ENCODE assay signal across 26 mouse cellular contexts in genomic region chr17:56116193-56116592, GRCm38 (mm10). TPM values are rescaled to one million over a fixed set of nuclear protein-coding genes. Genes with fewer than 3 reads are reported as not detected.
DNase-seq lines count a peak whose midpoint lies in the region; ATAC-seq and TF ChIP-seq lines count a peak whose summit lies in the region.
"Had no signal": no experiment of that assay in that cellular context is flagged by ENCODE, and none has a peak within 500 bp of the region (broad histone marks: within the 10 kb centered on the region; RNA-seq: fewer than 3 reads in every experiment).

No protein-coding gene starts in this region.

- DNase-seq in adrenal gland, adult (ENCODE audit: inconsistent age in 2 of 2, low spot score in 1 of 2) = peak; percentile 86 to 89
- DNase-seq in adrenal gland, postnatal 4 days (ENCODE audit: low spot score in 2 of 2) = no peak
- no peak for DNase-seq in heart, adult 2 months
- DNase-seq in heart, postnatal 4 days = no peak
- peak; percentile 50 for DNase-seq in liver, postnatal 0 days
- DNase-seq: B cell, adult 2 months; cerebellum, adult 11 months; cerebellum, adult 8-10 months; cerebellum, postnatal 14 days; embryo, embryonic 11 days; heart, postnatal 36 days had no signal

- ATAC-seq in liver, postnatal 0 days = peak; percentile 8; the same call in 1 of the 2 replicates
- ATAC-seq in liver, embryonic 12.5 days = no peak
- ATAC-seq in monocyte, adult 5-6 weeks (replicated peaks; ENCODE audit: insufficient number of reproducible peaks, low FRiP score, low TSS enrichment, poor library complexity, severe bottlenecking) = no peak
- ATAC-seq: CD4-positive, CD25-positive, alpha-beta regulatory T cell, adult 4 months; forebrain, embryonic 14.5 days; hindbrain, embryonic 16.5 days; inflammation-experienced regulatory T-cells, adult 6 months had no signal

- H3K9me3 ChIP-seq in liver, postnatal 0 days (ENCODE audit: low read length) = no peaks in the 10 kb centered on the region
- no peaks in the 10 kb centered on the region for H3K9me3 ChIP-seq in liver, embryonic 12.5 days (replicated peaks)
- H3K9me3 ChIP-seq: embryonic facial prominence, embryonic 15.5 days; forebrain, embryonic 10.5 days; G1E; heart, embryonic 13.5 days; hindbrain, embryonic 12.5 days had no signal

- no peak for TF ChIP-seq EP300 in heart, adult 2 months (IDR thresholded peaks at IDR 0.05; ENCODE audit: insufficient read depth, low read depth, low read length)
- no peak for TF ChIP-seq EP300 in liver, postnatal 0 days (IDR thresholded peaks at IDR 0.05; ENCODE audit: low read depth)

- no peaks in the 10 kb centered on the region for H3K36me3 ChIP-seq in heart, adult 2 months (ENCODE audit: control insufficient read depth, insufficient read depth, low read length)
- no peaks in the 10 kb centered on the region; the same call in 1 of the 2 replicates for H3K36me3 ChIP-seq in liver, postnatal 0 days (replicated peaks; ENCODE audit: insufficient read depth, low read length)
- H3K36me3 ChIP-seq in liver, embryonic 12.5 days = no peaks in the 10 kb centered on the region
- H3K36me3 ChIP-seq: embryonic facial prominence, embryonic 15.5 days; heart, embryonic 13.5 days; hindbrain, embryonic 12.5 days had no signal

- H3K4me3 ChIP-seq in heart, adult 2 months = peak overlapping the region; percentile 46
- peak overlapping the region; percentile 34 for H3K4me3 ChIP-seq in liver, postnatal 0 days (ENCODE audit: low read depth, low read length)
- H3K4me3 ChIP-seq in liver, embryonic 12.5 days = no peak overlapping the region
- peak overlapping the region; percentile 78 for H3K4me3 ChIP-seq in brown adipose tissue, adult 24 weeks (ENCODE audit: insufficient read depth, low read depth, low read length)
- H3K4me3 ChIP-seq: embryonic facial prominence, embryonic 15.5 days; erythroblast, embryonic 14.5 days; forebrain, embryonic 10.5 days; heart, embryonic 13.5 days; hindbrain, embryonic 12.5 days had no signal

- no peak for TF ChIP-seq CTCF in heart, adult 2 months (IDR thresholded peaks at IDR 0.05)
- no peak for TF ChIP-seq CTCF in liver, postnatal 0 days (IDR thresholded peaks at IDR 0.05; ENCODE audit: low read depth)

- WGBS in heart, adult 2 months = 56% methylated on average over 10 of the region's 10 CpGs
- 56% methylated on average over 10 of the region's 10 CpGs for WGBS in liver, postnatal 0 days (ENCODE audit: insufficient replicate concordance)
- 58% methylated on average over 10 of the region's 10 CpGs for WGBS in liver, embryonic 12.5 days (ENCODE audit: insufficient replicate concordance)

- H3K4me2 ChIP-seq in liver, postnatal 0 days (ENCODE audit: low read depth, low read length) = peak overlapping the region; percentile 68
- no peak overlapping the region for H3K4me2 ChIP-seq in liver, embryonic 12.5 days
- H3K4me2 ChIP-seq: embryonic facial prominence, embryonic 15.5 days; heart, embryonic 13.5 days; hindbrain, embryonic 12.5 days had no signal

- intact Hi-C loops in heart, adult 2 months (cut with DNase I) = no loop called here

- peak overlapping the region; percentile 89 for H3K27ac ChIP-seq in heart, adult 2 months
- H3K27ac ChIP-seq in liver, postnatal 0 days (ENCODE audit: low read depth) = peak overlapping the region; percentile 89
- H3K27ac ChIP-seq in liver, embryonic 12.5 days = no peak overlapping the region
- peak overlapping the region; percentile 96 for H3K27ac ChIP-seq in brown adipose tissue, adult 24 weeks (replicated peaks; ENCODE audit: low read depth, low read length)
- H3K27ac ChIP-seq: embryonic facial prominence, embryonic 15.5 days; forebrain, embryonic 10.5 days; heart, embryonic 13.5 days; hindbrain, embryonic 12.5 days had no signal

- no peaks in the 10 kb centered on the region for H3K27me3 ChIP-seq in heart, adult 2 months (ENCODE audit: control insufficient read depth, insufficient read depth, low read length)
- peaks cover 9% of the 10 kb centered on the region; the same call in 1 of the 2 replicates for H3K27me3 ChIP-seq in liver, postnatal 0 days (ENCODE audit: insufficient read depth, low read length)
- H3K27me3 ChIP-seq in liver, embryonic 12.5 days (replicated peaks) = peaks cover 66% of the 10 kb centered on the region

- H3K4me1 ChIP-seq in heart, adult 2 months (ENCODE audit: control insufficient read depth, insufficient read depth, low read length) = peaks cover 1% of the 10 kb centered on the region; the same call in 1 of the 2 replicates
- peaks cover 26% of the 10 kb centered on the region for H3K4me1 ChIP-seq in liver, postnatal 0 days (ENCODE audit: insufficient read depth)
- H3K4me1 ChIP-seq in liver, embryonic 12.5 days = peaks cover 21% of the 10 kb centered on the region
- H3K4me1 ChIP-seq in brown adipose tissue, adult 24 weeks (ENCODE audit: control insufficient read depth, insufficient read depth, insufficient read length, low read length) = 0 out of 2 replicates have a peak, but pooled peaks cover 4% of the 10 kb centered on the region

- H3K9ac ChIP-seq in heart, adult 2 months (ENCODE audit: low read depth, low read length) = peak overlapping the region; percentile 50
- H3K9ac ChIP-seq in liver, postnatal 0 days (replicated peaks) = peak overlapping the region; percentile 55
- H3K9ac ChIP-seq in liver, embryonic 12.5 days = no peak overlapping the region
- H3K9ac ChIP-seq: embryonic facial prominence, embryonic 15.5 days; heart, embryonic 13.5 days; hindbrain, embryonic 12.5 days had no signal

- H3K79me2 ChIP-seq in heart, adult 2 months (replicated peaks; ENCODE audit: control insufficient read depth, insufficient read depth, low read length) = no peaks in the 10 kb centered on the region

- no peak for TF ChIP-seq POLR2A in heart, adult 2 months (IDR thresholded peaks at IDR 0.05; ENCODE audit: insufficient read depth, low read depth, low read length)

RNA-seq across cellular contexts. Expression of gene Plin5, which starts 1.2 kb away (rescaled TPM):
- 10 to 100 TPM; 23.1 to 30.6 TPM for total RNA-seq in adrenal gland, postnatal 4 days (2021)
- 100 to 1,000 TPM; 159 to 160 TPM for total RNA-seq in heart, adult 2 months (2021)
- 112 and 170 TPM in 2 replicates for polyA plus RNA-seq in heart, adult 2 months (2012; rRNA removed)
- 10 to 100 TPM; 61.6 to 67.6 TPM for total RNA-seq in heart, postnatal 4 days (2021)
- polyA plus RNA-seq in liver, postnatal 0 days (2015; fragmentation: Nextera tagmentation; extraction: Ambion mirVana) = 57.3 and 58.4 TPM in 2 replicates
- 0.25 and 0.38 TPM in 2 replicates for polyA plus RNA-seq in liver, embryonic 12.5 days (2016; fragmentation: Nextera tagmentation; extraction: Ambion mirVana)
- polyA plus RNA-seq in brown adipose tissue, adult 24 weeks (2012; ENCODE audit: insufficient read depth, insufficient read length, missing spikeins) = 138 and 171 TPM in 2 replicates
- total RNA-seq in monocyte, adult 5-6 weeks (2017) = not detected in 3 replicates
- total RNA-seq: common myeloid progenitor, adult 5-6 weeks; G1E had no signal
- polyA plus RNA-seq: CD4-positive, CD25-positive, alpha-beta regulatory T cell, adult 4 months; erythroblast, embryonic 14.5 days; G1E had no signal

RNA-seq across cellular contexts. Expression of gene Lrg1, which starts 5.6 kb away (rescaled TPM):
- 10 to 100 TPM in 1 of 2 experiments, 1 to 10 TPM in 1; 5.5 to 10.1 TPM for total RNA-seq in adrenal gland, postnatal 4 days (2021)
- 10 to 100 TPM; 57.0 to 74.6 TPM for total RNA-seq in heart, adult 2 months (2021)
- 38.2 and 77.7 TPM in 2 replicates for polyA plus RNA-seq in heart, adult 2 months (2012; rRNA removed)
- 1 to 10 TPM; 5.2 TPM for total RNA-seq in heart, postnatal 4 days (2021)
- polyA plus RNA-seq in liver, postnatal 0 days (2015; fragmentation: Nextera tagmentation; extraction: Ambion mirVana) = 256 and 269 TPM in 2 replicates
- 0.27 and 0.48 TPM in 2 replicates for polyA plus RNA-seq in liver, embryonic 12.5 days (2016; fragmentation: Nextera tagmentation; extraction: Ambion mirVana)
- polyA plus RNA-seq in brown adipose tissue, adult 24 weeks (2012; ENCODE audit: insufficient read depth, insufficient read length, missing spikeins) = 61.5 and 101 TPM in 2 replicates
- not detected in 3 replicates for total RNA-seq in monocyte, adult 5-6 weeks (2017)
- total RNA-seq: G1E had no signal
- polyA plus RNA-seq: CD4-positive, CD25-positive, alpha-beta regulatory T cell, adult 4 months; embryonic facial prominence, embryonic 11.5 days; forebrain, embryonic 10.5 days; forebrain, embryonic 14.5 days; G1E; heart, embryonic 13.5 days; inflammation-experienced regulatory T-cells, adult 6 months had no signal

RNA-seq across cellular contexts. Expression of gene Plin4, which starts 6.6 kb away (rescaled TPM):
- 10 to 100 TPM; 29.9 to 37.0 TPM for total RNA-seq in adrenal gland, postnatal 4 days (2021)
- total RNA-seq in heart, adult 2 months (2021) = 100 to 1,000 TPM; 151 to 170 TPM
- polyA plus RNA-seq in heart, adult 2 months (2012; rRNA removed) = 114 and 167 TPM in 2 replicates
- total RNA-seq in heart, postnatal 4 days (2021) = 10 to 100 TPM; 71.5 to 79.8 TPM
- polyA plus RNA-seq in liver, postnatal 0 days (2015; fragmentation: Nextera tagmentation; extraction: Ambion mirVana) = 0.12 and 0.24 TPM in 2 replicates
- 0.05 and 0.06 TPM in 2 replicates for polyA plus RNA-seq in liver, embryonic 12.5 days (2016; fragmentation: Nextera tagmentation; extraction: Ambion mirVana)
- polyA plus RNA-seq in brown adipose tissue, adult 24 weeks (2012; ENCODE audit: insufficient read depth, insufficient read length, missing spikeins) = 195 and 205 TPM in 2 replicates
- not detected in 3 replicates for total RNA-seq in monocyte, adult 5-6 weeks (2017)
- total RNA-seq: common myeloid progenitor, adult 5-6 weeks had no signal
- polyA plus RNA-seq: CD4-positive, CD25-positive, alpha-beta regulatory T cell, adult 4 months; embryonic facial prominence, embryonic 11.5 days; erythroblast, embryonic 14.5 days; G1E had no signal

RNA-seq across cellular contexts. Expression of gene Sema6b, which starts 23.9 kb away (rescaled TPM):
- 10 to 100 TPM in 1 of 2 experiments, 1 to 10 TPM in 1; 9.6 to 12.2 TPM for total RNA-seq in adrenal gland, postnatal 4 days (2021)
- total RNA-seq in heart, adult 2 months (2021) = 10 to 100 TPM in 1 of 2 experiments, 1 to 10 TPM in 1; 8.9 to 12.6 TPM
- polyA plus RNA-seq in heart, adult 2 months (2012; rRNA removed) = 5.3 and 8.6 TPM in 2 replicates
- total RNA-seq in heart, postnatal 4 days (2021) = 1 to 10 TPM; 6.3 to 7.2 TPM
- 0.56 and 0.62 TPM in 2 replicates for polyA plus RNA-seq in liver, postnatal 0 days (2015; fragmentation: Nextera tagmentation; extraction: Ambion mirVana)
- 1.5 and 1.7 TPM in 2 replicates for polyA plus RNA-seq in liver, embryonic 12.5 days (2016; fragmentation: Nextera tagmentation; extraction: Ambion mirVana)
- polyA plus RNA-seq in brown adipose tissue, adult 24 weeks (2012; ENCODE audit: insufficient read depth, insufficient read length, missing spikeins) = 1.9 and 5.0 TPM in 2 replicates
- 0.53 to 1.2 TPM (median 0.87 TPM) in 3 replicates for total RNA-seq in monocyte, adult 5-6 weeks (2017)
- polyA plus RNA-seq: CD4-positive, CD25-positive, alpha-beta regulatory T cell, adult 4 months had no signal

RNA-seq across cellular contexts. Expression of gene Hdgfl2, which starts 36.8 kb away (rescaled TPM):
- total RNA-seq in adrenal gland, postnatal 4 days (2021) = 10 to 100 TPM; 73.1 to 85.1 TPM
- total RNA-seq in heart, adult 2 months (2021) = 10 to 100 TPM; 32.5 to 35.0 TPM
- 30.2 and 31.5 TPM in 2 replicates for polyA plus RNA-seq in heart, adult 2 months (2012; rRNA removed)
- 10 to 100 TPM; 52.8 to 55.9 TPM for total RNA-seq in heart, postnatal 4 days (2021)
- 24.8 and 27.7 TPM in 2 replicates for polyA plus RNA-seq in liver, postnatal 0 days (2015; fragmentation: Nextera tagmentation; extraction: Ambion mirVana)
- polyA plus RNA-seq in liver, embryonic 12.5 days (2016; fragmentation: Nextera tagmentation; extraction: Ambion mirVana) = 86.7 and 89.4 TPM in 2 replicates
- 17.6 and 19.3 TPM in 2 replicates for polyA plus RNA-seq in brown adipose tissue, adult 24 weeks (2012; ENCODE audit: insufficient read depth, insufficient read length, missing spikeins)
- total RNA-seq in monocyte, adult 5-6 weeks (2017) = 61.2 to 151 TPM (median 112 TPM) in 3 replicates

Comparison
In these comparisons a context has a peak if more than half of its experiments do, and no peak if none do; other contexts are left out.
1. DNase-seq: peak in adrenal gland, adult (2 of 2) and liver, postnatal 0 days (single experiment); none in adrenal gland, postnatal 4 days (0 of 2), heart, adult 2 months (0 of 2) and heart, postnatal 4 days (single experiment).
2. RNA of gene Lrg1, which starts 5.6 kb away (total RNA-seq): 57.0 to 74.6 TPM in heart, adult 2 months; 5.5 to 10.1 TPM in adrenal gland, postnatal 4 days, 5.2 TPM in heart, postnatal 4 days and not detected in monocyte, adult 5-6 weeks; every median in the first group is over 4 times any median in the second.
3. RNA of gene Plin5, which starts 1.2 kb away (total RNA-seq): 159 to 160 TPM in heart, adult 2 months, 61.6 to 67.6 TPM in heart, postnatal 4 days and 23.1 to 30.6 TPM in adrenal gland, postnatal 4 days; not detected in monocyte, adult 5-6 weeks; every median in the first group is over 10 times any median in the second.
4. RNA of gene Plin4, which starts 6.6 kb away (total RNA-seq): 151 to 170 TPM in heart, adult 2 months, 71.5 to 79.8 TPM in heart, postnatal 4 days and 29.9 to 37.0 TPM in adrenal gland, postnatal 4 days; not detected in monocyte, adult 5-6 weeks; every median in the first group is over 10 times any median in the second.